Mouse (Mus musculus) bone marrow macrophage, adult 2 months (primary cell): ENCODE measurements around the gene Ypel2.

Source experiments
- CTCF ChIP-seq: IDR thresholded peaks from 2 replicates; pipeline ENCODE4 v1.5.1; 2012; ENCODE audit warnings: low read depth, mild to moderate bottlenecking, low read length, moderate library complexity
- POLR2A ChIP-seq: IDR thresholded peaks from 2 replicates; pipeline ENCODE4 v1.6.1; 2012; ENCODE audit warnings: mild to moderate bottlenecking, low read depth, low read length, borderline replicate concordance

GRCm38 (mm10) chr11:86979799-86980198 lies 13.7 kb downstream of the Ypel2 start:
- TF ChIP-seq CTCF = no peak
- no peak for TF ChIP-seq POLR2A
